Mouse (Mus musculus) right cerebral cortex, adult 18-20 months (tissue): Measurements from ENCODE around the gene Lhpp.

Experiments used
- DNase-seq: peaks from one replicate; pipeline ENCODE4 v3.0.0; 2022; ENCODE audit warnings: mixed read lengths

Lhpp gene

GRCm38 (mm10) chr7:132610468-132611318 is at the start of gene Lhpp:
Gene Lhpp (plus strand): TSS chr7:132610638.
- peak; percentile 80 for DNase-seq

DNA sequence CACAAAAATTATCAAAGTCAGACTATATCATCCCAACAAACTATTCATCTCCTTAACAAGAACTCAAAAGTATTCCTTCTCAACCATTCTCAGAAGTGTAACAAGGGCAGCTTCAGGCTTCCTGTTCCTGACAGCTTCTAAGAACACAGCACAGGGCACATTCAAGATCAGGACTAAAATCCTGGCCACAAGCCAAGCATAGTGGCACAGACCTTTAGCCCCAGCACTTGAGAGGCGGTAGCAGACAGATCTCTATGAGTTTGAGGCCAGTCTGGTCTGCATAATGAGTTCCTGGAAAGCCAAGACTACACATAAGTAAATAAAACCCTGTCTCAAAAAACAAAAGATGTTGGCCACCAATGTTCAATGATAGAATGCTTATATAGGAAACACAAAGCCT is 44.6 kb upstream of the Lhpp start:
- DNase-seq, result no peak

DNA sequence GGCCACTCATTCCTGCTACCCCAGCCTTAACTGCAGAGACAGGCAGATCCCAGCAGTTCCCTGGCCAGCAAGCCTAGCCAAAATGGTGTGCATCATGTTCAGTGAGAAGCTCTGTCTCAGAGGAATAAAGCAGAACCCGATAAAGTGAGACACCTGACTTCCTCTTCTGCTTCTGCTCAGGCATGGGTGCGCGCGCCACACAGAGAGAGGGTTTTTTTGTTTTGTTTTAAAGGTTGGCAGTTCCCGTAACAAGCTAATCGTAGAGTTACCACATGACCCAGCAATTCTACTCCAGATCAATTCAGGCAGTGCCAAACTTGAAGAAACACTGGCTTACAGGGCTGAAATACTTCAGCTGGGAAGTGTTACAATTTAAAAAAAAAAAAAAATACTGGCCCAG is 41.6 kb upstream of the Lhpp start:
- no peak for DNase-seq

DNA sequence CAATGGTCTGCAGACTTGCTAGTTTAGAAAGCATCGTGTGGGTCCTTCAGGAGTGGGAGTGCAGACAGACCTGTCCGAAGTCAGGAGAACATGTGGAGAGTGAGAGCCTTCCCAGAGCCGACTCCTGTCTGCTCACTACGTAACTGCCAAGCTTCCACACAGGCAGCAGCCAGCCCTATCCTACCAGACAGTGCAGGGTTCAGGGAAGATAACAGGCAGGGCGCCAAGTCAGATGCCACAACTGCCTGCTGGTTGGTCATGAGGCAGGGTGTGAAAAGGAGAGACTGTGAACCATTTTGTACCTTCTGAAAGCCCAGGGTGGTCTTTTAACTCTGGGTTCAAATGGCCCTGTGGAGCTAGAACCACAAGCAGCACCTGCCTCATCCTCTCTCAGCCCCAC is 40.4 kb upstream of the Lhpp start:
- DNase-seq, result no peak

GRCm38 (mm10) chr7:132571481-132571880 is 39.0 kb upstream of the Lhpp start:
- DNase-seq, result no peak

- no peak for DNase-seq
Observed at GRCm38 (mm10) chr7:132572738-132573137, 37.7 kb upstream of the Lhpp start.

GRCm38 (mm10) chr7:132573205-132573604 is 37.2 kb upstream of the Lhpp start:
- no peak for DNase-seq

- DNase-seq, result no peak
Observed at GRCm38 (mm10) chr7:132574646-132575045, 35.8 kb upstream of the Lhpp start.

GRCm38 (mm10) chr7:132575623-132576022 is 34.8 kb upstream of the Lhpp start:
- peak; percentile 88 for DNase-seq

GRCm38 (mm10) chr7:132576116-132576650 is 34.3 kb upstream of the Lhpp start, which contains the start of gene Oat:
Gene Oat (minus strand): TSS chr7:132576398.
- peak; percentile 96 for DNase-seq

DNA sequence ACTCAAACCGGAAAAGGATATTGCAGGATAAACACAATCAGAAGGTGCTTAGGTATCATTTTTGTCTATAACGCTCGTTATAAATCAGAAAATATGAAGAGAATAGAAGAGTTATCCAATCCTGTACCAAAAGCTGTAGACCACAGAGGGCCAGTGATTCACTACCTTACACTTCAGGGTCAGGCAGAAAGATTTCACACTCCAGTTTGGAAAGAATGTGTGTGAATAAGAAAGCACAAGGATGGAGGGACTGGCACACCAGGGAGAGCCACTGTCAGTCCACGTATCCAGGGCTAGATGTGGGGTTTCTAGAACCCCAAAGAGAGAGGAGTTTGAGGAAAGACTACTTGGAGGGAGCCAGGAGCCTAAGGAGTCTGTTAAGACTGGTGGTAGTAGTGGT is 33.5 kb upstream of the Lhpp start:
- no peak for DNase-seq

GRCm38 (mm10) chr7:132580511-132580910 is 29.9 kb upstream of the Lhpp start:
- DNase-seq, result no peak

DNA sequence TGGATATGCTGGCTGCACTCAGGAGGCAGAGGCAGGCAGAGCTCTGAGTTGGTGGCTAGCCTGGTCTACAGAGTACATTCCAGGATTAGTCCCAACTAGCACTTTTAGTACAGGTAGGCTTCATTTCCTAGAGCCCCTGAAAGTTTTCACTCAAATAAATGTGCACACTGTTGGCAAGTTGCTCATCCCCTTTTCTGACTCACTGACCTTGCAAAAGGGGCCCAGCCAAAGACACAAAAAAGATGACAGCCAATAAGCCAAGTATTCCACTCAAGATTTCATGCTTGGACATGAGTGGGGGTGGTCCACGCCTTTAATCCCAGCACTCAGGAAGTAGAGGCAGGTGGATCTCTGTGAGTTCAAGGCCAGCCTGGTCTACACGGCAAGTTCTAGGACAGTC is 29.0 kb upstream of the Lhpp start:
- no peak for DNase-seq

GRCm38 (mm10) chr7:132585695-132586491 is 24.5 kb upstream of the Lhpp start:
- DNase-seq, result no peak

- no peak for DNase-seq
Observed at GRCm38 (mm10) chr7:132587167-132587566, 23.3 kb upstream of the Lhpp start.

DNA sequence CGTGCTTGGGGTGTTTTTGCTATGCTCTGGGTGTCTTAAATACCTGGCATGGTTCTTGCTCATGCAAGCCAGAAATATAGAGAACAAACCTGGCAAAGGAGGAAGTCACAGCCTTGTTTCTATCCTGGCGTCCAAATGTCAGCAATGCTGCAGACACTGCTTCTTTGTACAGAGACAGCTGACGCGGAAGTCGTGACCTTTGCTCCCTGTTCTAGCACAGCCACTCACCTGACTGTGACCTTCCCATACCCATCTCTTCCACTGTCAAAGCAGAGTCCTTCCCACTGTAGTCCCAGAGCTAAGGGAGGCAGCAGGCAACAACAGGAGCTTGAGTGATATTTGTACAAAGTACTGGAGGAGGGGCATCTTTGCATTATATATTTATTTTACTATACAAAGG is 20.8 kb upstream of the Lhpp start:
- DNase-seq, result no peak

GRCm38 (mm10) chr7:132593762-132594161 is 16.7 kb upstream of the Lhpp start:
- no peak for DNase-seq

DNA sequence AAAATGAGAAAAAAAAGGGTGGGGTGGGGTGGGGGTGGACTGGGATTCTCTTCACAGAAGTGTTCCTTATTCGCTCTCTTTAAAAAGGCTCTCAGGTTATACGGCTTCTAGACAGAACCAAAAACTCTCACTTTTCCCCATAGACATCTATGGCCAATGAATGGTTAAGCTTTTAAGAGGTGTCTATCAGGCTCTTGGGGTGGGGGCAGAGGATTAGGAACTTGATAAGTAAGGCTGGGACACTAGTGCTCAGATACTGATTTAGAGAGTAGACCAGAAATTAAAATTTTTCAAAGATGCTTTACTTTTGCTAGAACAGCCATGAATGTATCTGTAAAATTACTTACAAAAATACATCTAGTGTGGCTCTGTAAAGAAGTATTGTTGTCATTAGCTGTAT is 16.1 kb upstream of the Lhpp start:
- no peak for DNase-seq

GRCm38 (mm10) chr7:132595787-132596186 is 14.7 kb upstream of the Lhpp start:
- no peak for DNase-seq

GRCm38 (mm10) chr7:132596557-132597250 is 13.7 kb upstream of the Lhpp start:
- no peak for DNase-seq

GRCm38 (mm10) chr7:132597251-132598041 is 13.0 kb upstream of the Lhpp start:
- no peak for DNase-seq
